19 mouse cellular contexts compared by ENCODE assay signal in genomic region chr5:136792541-136792940, GRCm38 (mm10).
DNase-seq lines count a peak whose midpoint lies in the region; ATAC-seq lines count a peak whose summit lies in the region.
"Had no signal": no experiment of that assay in that cellular context is flagged by ENCODE, and none has a peak within 500 bp of the region (broad histone marks: within the 10 kb centered on the region; RNA-seq: fewer than 3 reads in every experiment).

No protein-coding gene starts in this region.

- H3K4me1 ChIP-seq in neural tube, embryonic 11.5 days (ENCODE audit: control insufficient read depth, insufficient read depth, low read length): 0 out of 2 replicates have a peak, but pooled peaks cover 4% of the 10 kb centered on the region
- peaks cover 3% of the 10 kb centered on the region for H3K4me1 ChIP-seq in neural tube, embryonic 15.5 days
- H3K4me1 ChIP-seq in embryonic facial prominence, embryonic 13.5 days: peaks cover 43% of the 10 kb centered on the region
- peaks cover 6% of the 10 kb centered on the region; the same call in 1 of the 2 replicates for H3K4me1 ChIP-seq in limb, embryonic 11.5 days (ENCODE audit: control insufficient read depth, insufficient read depth, low read length)
- H3K4me1 ChIP-seq in limb, embryonic 15.5 days: peaks cover 29% of the 10 kb centered on the region

- no peaks in the 10 kb centered on the region for H3K27me3 ChIP-seq in neural tube, embryonic 11.5 days (ENCODE audit: control insufficient read depth, insufficient read depth, low read length)
- H3K27me3 ChIP-seq in neural tube, embryonic 15.5 days (replicated peaks): no peaks in the 10 kb centered on the region
- no peaks in the 10 kb centered on the region for H3K27me3 ChIP-seq in embryonic facial prominence, embryonic 13.5 days
- H3K27me3 ChIP-seq in limb, embryonic 11.5 days (ENCODE audit: control insufficient read depth, insufficient read depth, low read length): no peaks in the 10 kb centered on the region
- H3K27me3 ChIP-seq in limb, embryonic 15.5 days: no peaks in the 10 kb centered on the region
- H3K27me3 ChIP-seq: heart, embryonic 12.5 days had no signal

- no peak overlapping the region for H3K27ac ChIP-seq in neural tube, embryonic 11.5 days (ENCODE audit: low read depth, low read length)
- H3K27ac ChIP-seq in neural tube, embryonic 15.5 days (replicated peaks): no peak overlapping the region
- H3K27ac ChIP-seq in embryonic facial prominence, embryonic 13.5 days: peak overlapping the region; percentile 87
- H3K27ac ChIP-seq in limb, embryonic 11.5 days (replicated peaks; ENCODE audit: low read depth, low read length): peak overlapping the region; percentile 24; the same call in 1 of the 2 replicates
- peak overlapping the region; percentile 88 for H3K27ac ChIP-seq in limb, embryonic 15.5 days
- H3K27ac ChIP-seq: hindbrain, embryonic 10.5 days had no signal

- peak; percentile 15 for DNase-seq in neural tube, embryonic 11.5 days (ENCODE audit: low spot score)
- no peak for DNase-seq in limb, embryonic 11.5 days (ENCODE audit: low spot score)
- no peak for DNase-seq in c-Kit-positive CD71-positive TER-119-positive erythroid progenitor cells, embryonic 14.5 days (ENCODE audit: low spot score)
- no peak for DNase-seq in urinary bladder, postnatal 25 days (ENCODE audit: low spot score)
- no peak for DNase-seq in left cerebral cortex, adult 9 months (ENCODE audit: low spot score in 2 of 2)
- DNase-seq: adrenal gland, adult 2 months; adrenal gland, postnatal 25 days; cerebellum, adult 8-10 months; cerebellum, postnatal 14 days; embryo, embryonic 11 days; gastrocnemius, postnatal 25 days had no signal

- H3K4me2 ChIP-seq in neural tube, embryonic 11.5 days (ENCODE audit: low read depth): no peak overlapping the region
- no peak overlapping the region for H3K4me2 ChIP-seq in neural tube, embryonic 15.5 days
- no peak overlapping the region for H3K4me2 ChIP-seq in embryonic facial prominence, embryonic 13.5 days
- H3K4me2 ChIP-seq in limb, embryonic 11.5 days (ENCODE audit: low read depth, severe bottlenecking): no peak overlapping the region
- H3K4me2 ChIP-seq in limb, embryonic 15.5 days: no peak overlapping the region
- H3K4me2 ChIP-seq: heart, embryonic 12.5 days had no signal

- no peak overlapping the region for H3K4me3 ChIP-seq in neural tube, embryonic 11.5 days (ENCODE audit: low read depth, low read length)
- H3K4me3 ChIP-seq in neural tube, embryonic 15.5 days (replicated peaks): no peak overlapping the region
- no peak overlapping the region for H3K4me3 ChIP-seq in embryonic facial prominence, embryonic 13.5 days
- H3K4me3 ChIP-seq in limb, embryonic 11.5 days (ENCODE audit: low read depth, low read length): no peak overlapping the region
- H3K4me3 ChIP-seq in limb, embryonic 15.5 days: no peak overlapping the region
- H3K4me3 ChIP-seq: heart, embryonic 12.5 days; hindbrain, embryonic 10.5 days had no signal

- WGBS in neural tube, embryonic 11.5 days: 76% methylated on average over 10 of the region's 10 CpGs
- whole genome bisulfite sequencing in neural tube, embryonic 15.5 days: 85% methylated on average over 10 of the region's 10 CpGs
- 46% methylated on average over 10 of the region's 10 CpGs for WGBS in embryonic facial prominence, embryonic 13.5 days
- WGBS in limb, embryonic 11.5 days: 73% methylated on average over 10 of the region's 10 CpGs
- 40% methylated on average over 10 of the region's 10 CpGs for WGBS in limb, embryonic 15.5 days

- no peaks in the 10 kb centered on the region for H3K36me3 ChIP-seq in neural tube, embryonic 11.5 days (ENCODE audit: control insufficient read depth, insufficient read depth, low read length)
- no peaks in the 10 kb centered on the region for H3K36me3 ChIP-seq in neural tube, embryonic 15.5 days
- peaks cover 19% of the 10 kb centered on the region for H3K36me3 ChIP-seq in embryonic facial prominence, embryonic 13.5 days
- H3K36me3 ChIP-seq in limb, embryonic 11.5 days (ENCODE audit: control insufficient read depth, insufficient read depth, low read length): no peaks in the 10 kb centered on the region; the same call in 1 of the 2 replicates
- H3K36me3 ChIP-seq in limb, embryonic 15.5 days: no peaks in the 10 kb centered on the region
- H3K36me3 ChIP-seq: heart, embryonic 12.5 days had no signal

- no peak overlapping the region for H3K9ac ChIP-seq in neural tube, embryonic 11.5 days (ENCODE audit: low read length)
- no peak overlapping the region for H3K9ac ChIP-seq in neural tube, embryonic 15.5 days (replicated peaks)
- no peak overlapping the region for H3K9ac ChIP-seq in embryonic facial prominence, embryonic 13.5 days
- no peak overlapping the region; the same call in 1 of the 2 replicates for H3K9ac ChIP-seq in limb, embryonic 11.5 days (ENCODE audit: low read length)
- no peak overlapping the region for H3K9ac ChIP-seq in limb, embryonic 15.5 days
- H3K9ac ChIP-seq: heart, embryonic 12.5 days had no signal

- no peaks in the 10 kb centered on the region for H3K9me3 ChIP-seq in neural tube, embryonic 11.5 days (ENCODE audit: control insufficient read depth, low read length)
- no peaks in the 10 kb centered on the region for H3K9me3 ChIP-seq in neural tube, embryonic 15.5 days (replicated peaks)
- no peaks in the 10 kb centered on the region for H3K9me3 ChIP-seq in embryonic facial prominence, embryonic 13.5 days
- H3K9me3 ChIP-seq in limb, embryonic 11.5 days (ENCODE audit: control insufficient read depth, low read length): peaks cover 6% of the 10 kb centered on the region
- H3K9me3 ChIP-seq in limb, embryonic 15.5 days: no peaks in the 10 kb centered on the region
- H3K9me3 ChIP-seq: hindbrain, embryonic 10.5 days had no signal

- ATAC-seq in neural tube, embryonic 11.5 days (ENCODE audit: insufficient read depth, low FRiP score, low TSS enrichment): no peak
- ATAC-seq in neural tube, embryonic 15.5 days (ENCODE audit: low FRiP score): no peak
- ATAC-seq in embryonic facial prominence, embryonic 13.5 days (ENCODE audit: insufficient number of reproducible peaks, insufficient read depth, low FRiP score, low TSS enrichment, low read depth): no peak
- ATAC-seq in limb, embryonic 11.5 days (ENCODE audit: insufficient number of reproducible peaks, low FRiP score, low TSS enrichment, low read depth): no peak
- no peak for ATAC-seq in limb, embryonic 15.5 days (ENCODE audit: insufficient number of reproducible peaks, low FRiP score, low TSS enrichment, low read depth)
- ATAC-seq: forebrain, embryonic 14.5 days; hindbrain, embryonic 16.5 days; inflammation-experienced regulatory T-cells, adult 6 months had no signal

Comparison
In these comparisons a context has a peak if more than half of its experiments do, and no peak if none do; other contexts are left out.
1. H3K27ac ChIP-seq: peak in embryonic facial prominence, embryonic 13.5 days (single experiment), limb, embryonic 11.5 days (single experiment) and limb, embryonic 15.5 days (single experiment); none in neural tube, embryonic 11.5 days (single experiment) and neural tube, embryonic 15.5 days (single experiment).